Mouse (Mus musculus) kidney, adult 9 months (tissue): Measurements from ENCODE around the gene B3galt1.

Source experiments
- DNase-seq: peaks from one replicate; pipeline ENCODE4 v3.0.0; 2022

Gene B3galt1

DNA sequence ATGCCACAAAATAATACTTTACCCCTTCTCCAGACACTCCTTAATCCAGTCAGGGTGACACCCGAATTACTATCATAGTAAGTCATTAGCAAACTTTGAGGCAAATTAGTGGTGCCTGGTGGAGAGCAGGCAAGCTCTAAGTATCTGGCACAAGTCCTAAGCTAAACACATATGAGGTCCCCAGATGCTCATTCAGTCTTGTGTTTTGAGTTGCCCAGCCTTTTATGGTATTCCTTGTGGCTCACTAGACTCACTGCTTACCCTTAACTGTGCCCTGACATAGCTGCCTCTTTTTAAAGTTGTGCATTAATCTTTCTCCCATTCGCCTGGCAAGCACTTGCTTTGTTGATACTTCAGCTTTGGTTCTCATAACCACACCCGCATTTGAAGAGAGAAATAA lies 382.7 kb downstream of the B3galt1 start:
- DNase-seq = no peak

DNA sequence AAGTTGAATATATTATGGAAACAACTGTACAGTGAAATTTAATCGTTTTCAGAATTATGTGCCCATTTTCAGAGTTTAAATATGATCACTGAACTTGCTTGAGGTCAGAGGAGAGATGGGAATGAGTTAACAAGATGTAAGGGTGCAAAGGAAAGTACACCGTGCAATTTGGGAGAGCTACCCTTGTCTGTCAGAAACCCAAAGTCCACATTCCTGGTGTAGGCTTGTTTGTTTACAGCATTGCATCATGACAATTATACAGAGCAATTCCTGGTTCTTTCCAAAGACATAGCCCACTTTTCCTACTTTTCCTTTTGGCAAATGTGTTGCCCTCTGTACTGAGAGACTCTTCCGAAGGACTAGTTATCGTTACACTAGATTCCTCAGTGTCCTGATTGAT lies 390.5 kb downstream of the B3galt1 start:
- peak; percentile 20 for DNase-seq

DNA sequence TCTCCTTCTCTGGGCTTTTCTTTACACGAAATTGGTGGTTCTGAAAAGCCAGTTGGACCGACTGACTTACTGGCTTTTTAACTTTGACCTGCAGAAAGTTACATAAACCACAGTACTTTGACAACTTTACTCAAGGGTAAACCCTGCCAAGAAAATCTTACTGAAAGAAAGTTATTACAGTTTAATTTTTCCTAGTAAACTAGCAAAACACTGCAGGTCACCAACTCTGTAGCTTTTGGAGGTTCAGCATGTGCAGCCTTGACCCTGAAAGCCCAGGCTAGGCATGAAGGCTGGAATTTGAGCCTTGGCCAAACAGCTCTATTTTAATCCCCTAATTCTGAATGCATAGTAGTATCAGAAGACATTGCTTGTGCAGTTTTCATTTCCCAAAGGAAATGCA lies 391.9 kb downstream of the B3galt1 start:
- DNase-seq = peak; percentile 85

GRCm38 (mm10) chr2:67960711-67961110 lies 395.0 kb downstream of the B3galt1 start:
- no peak for DNase-seq

GRCm38 (mm10) chr2:67968812-67969211 lies 403.1 kb downstream of the B3galt1 start:
- no peak for DNase-seq

- peak; percentile 19 for DNase-seq
Observed at GRCm38 (mm10) chr2:67971091-67971490, 405.4 kb downstream of the B3galt1 start.

DNA sequence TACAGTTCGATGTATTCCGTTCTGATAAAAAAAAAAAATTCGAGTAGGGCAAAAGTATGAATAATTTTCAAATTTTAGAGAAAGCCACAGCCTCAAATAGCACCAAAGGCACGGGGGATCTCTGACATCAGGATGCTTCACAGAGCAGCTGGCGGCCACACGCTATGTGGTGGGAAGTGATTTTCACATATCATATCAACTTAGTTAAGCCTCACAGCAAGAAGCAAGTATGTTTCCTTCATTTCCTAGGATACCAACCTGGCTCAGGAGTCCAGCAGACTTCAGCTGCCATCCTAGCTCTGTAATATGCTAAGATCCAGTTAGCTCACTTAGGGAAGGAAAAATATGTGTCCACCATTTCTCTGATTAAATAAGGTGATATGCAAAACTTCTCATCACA lies 405.9 kb downstream of the B3galt1 start:
- DNase-seq = no peak

DNA sequence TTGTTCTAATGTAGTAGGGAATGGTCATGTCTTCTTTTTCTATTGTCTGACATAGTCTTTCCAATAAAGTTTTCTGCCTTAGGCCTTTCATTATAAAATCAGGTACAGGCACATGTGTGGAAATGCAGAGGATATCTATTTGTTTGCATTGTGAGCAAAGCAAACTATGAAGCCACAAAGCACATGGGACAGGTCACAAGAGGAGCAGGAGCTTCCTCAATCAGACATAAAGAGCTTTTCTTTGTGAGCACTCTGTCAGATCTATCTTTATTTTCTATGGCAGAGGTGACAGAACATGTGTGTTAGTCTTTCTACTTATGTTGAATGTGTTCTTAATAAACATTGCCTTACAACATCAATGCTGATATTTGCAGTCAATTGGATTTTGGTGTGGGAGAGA lies 410.1 kb downstream of the B3galt1 start:
- no peak for DNase-seq

DNA sequence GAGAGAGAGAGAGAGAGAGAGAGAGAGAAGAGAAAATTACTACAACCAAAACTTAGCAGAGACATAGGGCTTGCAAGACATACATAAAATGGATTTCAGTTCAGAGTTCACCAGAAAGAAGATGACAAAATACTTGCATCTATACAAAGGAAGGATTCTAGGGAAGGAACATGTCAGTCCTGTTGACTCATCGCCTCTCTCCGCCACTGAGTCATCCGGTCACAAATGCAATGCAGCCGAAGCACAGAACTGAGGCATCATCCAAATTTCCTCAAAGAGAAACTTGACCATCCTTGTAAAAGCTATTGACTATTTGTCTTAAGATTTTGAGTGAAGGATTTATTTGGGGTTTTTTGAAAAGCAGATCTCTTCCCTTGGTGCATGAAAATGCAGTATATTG lies 410.8 kb downstream of the B3galt1 start:
- no peak for DNase-seq

DNA sequence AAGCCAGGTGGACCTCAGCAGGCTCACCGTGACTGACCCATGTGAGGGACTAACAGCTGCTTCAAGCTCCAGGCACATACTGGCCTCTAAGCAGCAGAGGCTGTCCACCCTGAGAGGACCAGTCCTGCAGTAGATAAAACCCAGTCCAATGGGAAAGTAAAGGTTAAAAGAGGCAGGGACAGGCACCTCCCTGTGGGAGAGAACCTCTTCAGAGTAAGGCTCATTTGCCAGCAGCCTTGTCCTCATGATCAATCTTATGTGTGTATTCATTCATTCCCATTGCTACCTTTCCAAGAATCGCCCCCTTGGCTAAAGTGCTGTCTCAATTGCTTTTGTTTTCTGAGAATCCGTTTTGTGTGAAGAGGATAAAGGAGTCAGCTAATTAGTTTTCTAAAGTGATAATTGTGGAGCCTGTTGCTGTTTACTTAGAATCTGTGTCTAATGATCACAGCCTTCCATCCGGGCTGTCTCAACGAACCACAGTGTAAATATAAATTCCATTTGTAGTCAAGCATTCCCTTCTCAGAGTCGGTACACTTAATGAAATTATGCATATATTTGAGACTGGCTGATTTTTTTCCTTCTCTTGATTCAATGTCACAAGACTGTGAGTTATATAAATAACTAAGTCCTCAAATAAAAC lies 412.1 kb downstream of the B3galt1 start:
- no peak for DNase-seq

- no peak for DNase-seq
Observed at GRCm38 (mm10) chr2:67983563-67983962, 417.9 kb downstream of the B3galt1 start.

GRCm38 (mm10) chr2:67985133-67985532 lies 419.5 kb downstream of the B3galt1 start:
- DNase-seq = no peak

DNA sequence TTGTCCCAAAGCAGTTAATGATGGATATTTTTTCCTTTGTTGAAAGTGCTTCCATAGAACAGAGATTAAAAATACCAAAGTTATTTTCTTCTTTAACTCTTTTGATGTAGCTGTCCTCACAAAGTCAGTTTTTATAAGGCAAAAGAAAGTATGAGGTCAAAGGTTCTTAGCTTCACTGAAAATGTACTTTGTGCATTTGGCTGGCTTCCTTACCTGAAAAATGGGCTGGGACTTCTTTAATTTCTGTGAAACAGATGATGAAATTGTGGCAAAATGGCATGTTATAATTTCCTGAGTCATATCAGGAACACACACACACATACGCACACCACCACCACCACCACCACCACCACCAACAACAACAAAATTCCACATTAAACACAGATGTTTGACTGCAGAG lies 427.8 kb downstream of the B3galt1 start:
- DNase-seq = peak; percentile 47

- no peak for DNase-seq
Observed at GRCm38 (mm10) chr2:68003091-68003490, 437.4 kb downstream of the B3galt1 start.

DNA sequence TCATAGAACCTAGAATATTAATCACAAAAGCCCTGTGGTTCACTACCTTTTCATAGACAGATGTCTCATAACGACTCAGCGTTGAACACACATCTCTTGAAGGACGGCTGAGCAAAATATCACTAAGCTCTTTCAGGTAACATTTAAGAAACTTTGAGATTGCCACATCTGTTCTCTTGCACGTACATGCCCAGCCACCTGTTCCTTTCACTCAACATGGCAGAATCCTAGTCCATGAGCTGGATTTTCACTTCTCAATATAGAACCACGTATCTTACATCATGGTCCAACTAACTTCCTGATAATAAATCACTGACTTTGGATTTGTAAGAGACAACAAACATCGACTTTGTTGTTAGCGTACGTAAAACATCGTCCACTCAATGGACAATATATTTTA lies 439.5 kb downstream of the B3galt1 start:
- no peak for DNase-seq

GRCm38 (mm10) chr2:68005711-68006110 lies 440.0 kb downstream of the B3galt1 start:
- DNase-seq = no peak

DNA sequence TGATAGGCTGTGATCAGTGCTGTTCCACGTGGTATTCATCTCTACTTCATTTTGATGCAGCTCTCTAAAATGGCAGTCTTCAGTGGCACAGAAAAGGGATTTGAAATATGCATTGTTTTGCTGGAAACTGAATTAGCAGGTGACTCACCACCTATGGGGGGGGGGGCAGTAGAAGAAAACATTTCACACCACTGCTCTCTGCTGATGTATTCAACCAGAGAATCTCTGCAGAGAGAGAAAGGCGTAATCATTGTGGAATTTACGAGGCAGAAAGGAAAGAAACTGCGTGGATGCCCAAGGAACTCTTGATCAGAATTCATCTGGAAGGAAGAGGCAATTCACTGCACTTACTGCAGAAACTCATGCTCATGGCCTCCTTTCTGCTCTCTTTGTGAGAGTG lies 445.7 kb downstream of the B3galt1 start:
- DNase-seq = no peak

GRCm38 (mm10) chr2:68020251-68020680 lies 454.6 kb downstream of the B3galt1 start:
- no peak for DNase-seq

GRCm38 (mm10) chr2:68021541-68022152 lies 456.0 kb downstream of the B3galt1 start:
- DNase-seq = peak; percentile 19

- no peak for DNase-seq
Observed at GRCm38 (mm10) chr2:68028811-68029210, 463.1 kb downstream of the B3galt1 start.

DNA sequence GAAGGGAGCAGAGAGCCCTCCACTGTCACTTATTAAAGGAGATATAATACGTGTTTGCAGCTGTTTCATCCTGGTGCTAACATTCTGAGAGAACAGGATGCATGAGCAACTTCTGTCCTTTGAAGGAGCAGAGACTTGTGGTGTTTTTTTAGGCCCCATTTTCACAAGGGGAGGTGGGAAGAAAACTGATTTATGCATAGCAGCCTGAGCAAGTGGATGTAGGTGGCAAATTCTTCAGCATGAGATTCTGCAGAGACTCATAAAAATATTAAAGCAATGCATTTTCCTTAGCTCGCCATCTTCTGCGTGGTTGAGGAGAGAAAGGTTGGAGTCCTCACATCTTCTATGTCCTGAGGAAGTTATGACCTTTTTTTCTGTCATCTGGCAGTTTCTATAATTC lies 469.0 kb downstream of the B3galt1 start:
- no peak for DNase-seq

DNA sequence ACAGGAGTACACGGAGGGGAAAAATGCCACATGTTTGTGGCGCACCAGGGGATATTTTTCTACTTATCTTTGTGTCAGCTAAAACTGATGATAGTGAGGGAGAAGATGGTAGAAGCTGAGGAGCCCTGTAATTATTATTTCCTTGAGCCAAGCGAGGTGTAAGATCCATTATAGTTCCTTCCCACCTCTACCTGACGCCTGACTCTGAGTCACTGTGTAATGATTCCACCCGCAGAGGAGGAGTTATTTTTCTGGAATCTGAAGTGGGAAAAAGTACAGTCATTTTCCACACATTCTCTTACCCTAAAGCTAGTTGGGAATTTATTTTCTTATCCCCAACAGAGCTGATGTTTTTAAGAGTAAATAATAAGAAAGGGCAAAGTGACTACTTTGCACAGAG lies 475.1 kb downstream of the B3galt1 start:
- no peak for DNase-seq

DNA sequence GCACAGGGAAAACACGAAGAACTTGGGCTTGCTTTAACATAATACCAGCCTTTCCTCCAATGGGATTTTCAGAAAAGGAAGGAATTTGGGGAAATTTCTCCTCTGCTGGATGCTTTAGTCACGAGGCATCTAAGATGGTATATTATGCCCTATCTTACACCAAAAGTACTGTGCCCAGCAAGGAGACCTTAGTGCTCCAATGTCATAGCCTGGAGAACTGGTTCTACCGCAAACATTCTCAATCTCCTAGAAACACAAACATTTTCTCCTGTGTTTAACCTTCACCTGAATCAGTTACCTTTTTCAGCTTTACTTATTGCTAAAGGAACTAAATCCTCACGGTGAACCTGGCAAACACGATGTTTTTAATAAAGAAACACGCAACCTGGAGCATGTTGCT lies 486.8 kb downstream of the B3galt1 start:
- peak; percentile 3 for DNase-seq

DNA sequence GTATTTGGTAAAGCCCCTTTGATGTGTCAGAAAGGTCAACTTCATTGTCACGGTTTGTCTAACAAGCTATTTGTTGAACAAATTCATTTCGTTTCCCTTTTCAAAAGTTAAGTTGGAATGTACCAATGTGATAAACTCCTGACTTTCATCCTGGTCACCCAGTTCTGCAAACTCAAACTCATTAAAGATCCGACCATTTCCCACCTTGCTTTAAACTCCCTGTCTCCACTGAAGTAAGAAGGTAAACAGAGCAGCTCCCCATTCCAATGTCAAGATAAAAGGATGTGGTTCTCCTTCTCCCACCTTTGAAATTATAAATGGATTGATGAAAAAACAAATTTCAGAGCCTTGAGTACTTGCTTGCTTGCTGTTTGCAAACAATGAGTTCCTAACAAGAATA lies 487.6 kb downstream of the B3galt1 start:
- no peak for DNase-seq

GRCm38 (mm10) chr2:68061341-68061740 lies 495.7 kb downstream of the B3galt1 start:
- DNase-seq = no peak
